Mouse (Mus musculus): ENCODE measurements around the gene Lrrfip1. TPM values are rescaled to one million over a fixed set of nuclear protein-coding genes. Genes with fewer than 3 reads are reported as not detected.
A peak's percentile ranks its signal among the peaks of the same experiment; 100 is the strongest.

Gene Lrrfip1
- polyA plus RNA-seq, 1 experiment, result 31.7 TPM

- no peak for DNase-seq (ENCODE audit: low read depth)
- TF ChIP-seq CTCF (IDR thresholded peaks at IDR 0.05; ENCODE audit: borderline replicate concordance, extremely low read depth, insufficient read depth, insufficient read length) (no peak), POLR2A (IDR thresholded peaks at IDR 0.05; ENCODE audit: borderline replicate concordance, extremely low read depth, insufficient read depth, insufficient read length, poor library complexity, severe bottlenecking) (no peak)
Measured at GRCm38 (mm10) chr1:91092451-91092850, 93.9 kb downstream of the Lrrfip1 start.

- TF ChIP-seq CTCF (IDR thresholded peaks at IDR 0.05; ENCODE audit: borderline replicate concordance, extremely low read depth, insufficient read depth, insufficient read length), result no peak
- TF ChIP-seq POLR2A (IDR thresholded peaks at IDR 0.05; ENCODE audit: borderline replicate concordance, extremely low read depth, insufficient read depth, insufficient read length, poor library complexity, severe bottlenecking), result no peak
- no peak for DNase-seq (ENCODE audit: low read depth)
Measured at GRCm38 (mm10) chr1:91093296-91093695, 94.8 kb downstream of the Lrrfip1 start.

GRCm38 (mm10) chr1:91094001-91094400 is 95.5 kb downstream of the Lrrfip1 start:
- no peak for TF ChIP-seq CTCF (IDR thresholded peaks at IDR 0.05; ENCODE audit: borderline replicate concordance, extremely low read depth, insufficient read depth, insufficient read length)
- TF ChIP-seq POLR2A (IDR thresholded peaks at IDR 0.05; ENCODE audit: borderline replicate concordance, extremely low read depth, insufficient read depth, insufficient read length, poor library complexity, severe bottlenecking), result no peak
- DNase-seq (ENCODE audit: low read depth), result no peak

GRCm38 (mm10) chr1:91095258-91095657 is 96.7 kb downstream of the Lrrfip1 start:
- TF ChIP-seq CTCF (IDR thresholded peaks at IDR 0.05; ENCODE audit: borderline replicate concordance, extremely low read depth, insufficient read depth, insufficient read length), result no peak
- no peak for DNase-seq (ENCODE audit: low read depth)

GRCm38 (mm10) chr1:91095853-91096252 is 97.3 kb downstream of the Lrrfip1 start:
- TF ChIP-seq CTCF (IDR thresholded peaks at IDR 0.05; ENCODE audit: borderline replicate concordance, extremely low read depth, insufficient read depth, insufficient read length) (no peak), POLR2A (IDR thresholded peaks at IDR 0.05; ENCODE audit: borderline replicate concordance, extremely low read depth, insufficient read depth, insufficient read length, poor library complexity, severe bottlenecking) (no peak)
- no peak for DNase-seq (ENCODE audit: low read depth)

GRCm38 (mm10) chr1:91096490-91096889 is 98.0 kb downstream of the Lrrfip1 start:
- TF ChIP-seq POLR2A (IDR thresholded peaks at IDR 0.05; ENCODE audit: borderline replicate concordance, extremely low read depth, insufficient read depth, insufficient read length, poor library complexity, severe bottlenecking), result no peak
- TF ChIP-seq CTCF (IDR thresholded peaks at IDR 0.05; ENCODE audit: borderline replicate concordance, extremely low read depth, insufficient read depth, insufficient read length), result no peak

GRCm38 (mm10) chr1:91097283-91097834 is 98.8 kb downstream of the Lrrfip1 start:
- no peak for DNase-seq (ENCODE audit: low read depth)
- TF ChIP-seq POLR2A (IDR thresholded peaks at IDR 0.05; ENCODE audit: borderline replicate concordance, extremely low read depth, insufficient read depth, insufficient read length, poor library complexity, severe bottlenecking) (no peak), CTCF (IDR thresholded peaks at IDR 0.05; ENCODE audit: borderline replicate concordance, extremely low read depth, insufficient read depth, insufficient read length) (no peak)

More at GRCm38 (mm10) chr1:91096490-91096889, 98.0 kb downstream of the Lrrfip1 start:
- no peak for DNase-seq (ENCODE audit: low read depth)

GRCm38 (mm10) chr1:91098887-91099286 is 100.3 kb downstream of the Lrrfip1 start:
- DNase-seq (ENCODE audit: low read depth), result peak; percentile 63
- TF ChIP-seq CTCF (IDR thresholded peaks at IDR 0.05; ENCODE audit: borderline replicate concordance, extremely low read depth, insufficient read depth, insufficient read length) (peak; percentile 79), POLR2A (IDR thresholded peaks at IDR 0.05; ENCODE audit: borderline replicate concordance, extremely low read depth, insufficient read depth, insufficient read length, poor library complexity, severe bottlenecking) (no peak)

GRCm38 (mm10) chr1:91101709-91102440 is 103.3 kb downstream of the Lrrfip1 start:
- TF ChIP-seq POLR2A (IDR thresholded peaks at IDR 0.05; ENCODE audit: borderline replicate concordance, extremely low read depth, insufficient read depth, insufficient read length, poor library complexity, severe bottlenecking), result no peak
- no peak for TF ChIP-seq CTCF (IDR thresholded peaks at IDR 0.05; ENCODE audit: borderline replicate concordance, extremely low read depth, insufficient read depth, insufficient read length)
- peak; percentile 17 for DNase-seq (ENCODE audit: low read depth)

- no peak for DNase-seq (ENCODE audit: low read depth)
- TF ChIP-seq POLR2A (IDR thresholded peaks at IDR 0.05; ENCODE audit: borderline replicate concordance, extremely low read depth, insufficient read depth, insufficient read length, poor library complexity, severe bottlenecking) (no peak), CTCF (IDR thresholded peaks at IDR 0.05; ENCODE audit: borderline replicate concordance, extremely low read depth, insufficient read depth, insufficient read length) (no peak)
Measured at GRCm38 (mm10) chr1:91103366-91103983, 104.9 kb downstream of the Lrrfip1 start.

GRCm38 (mm10) chr1:91107548-91107947 is 109.0 kb downstream of the Lrrfip1 start:
- peak; percentile 41; the same call in 1 of the 2 replicates for TF ChIP-seq CTCF (IDR thresholded peaks at IDR 0.05; ENCODE audit: borderline replicate concordance, extremely low read depth, insufficient read depth, insufficient read length)
- TF ChIP-seq POLR2A (IDR thresholded peaks at IDR 0.05; ENCODE audit: borderline replicate concordance, extremely low read depth, insufficient read depth, insufficient read length, poor library complexity, severe bottlenecking), result no peak
- peak; percentile 7 for DNase-seq (ENCODE audit: low read depth)

All from brain, embryonic 14.5 days (tissue).